Mouse (Mus musculus) embryonic facial prominence, embryonic 11.5 days (tissue): ENCODE measurements at regions not wholly inside any gene's neighbourhood (a gene's known extent, or its start where the extent isn't known, plus 50 kb on each side); places are given as distances from the start of the nearest gene placed in this dataset.

Experiments
- ATAC-seq: fragments of 200-750 bp; cut with Nextera tagmentation; replicated peaks from 2 replicates; pipeline ENCODE4 v1.8.0; 2017; ENCODE audit warnings: low read depth; ENCODE audit not compliant: insufficient number of reproducible peaks, low FRiP score, low TSS enrichment
- DNase-seq: peaks from one replicate; pipeline ENCODE4 v3.0.0-alpha.2; 2015; ENCODE audit warnings: low spot score
- H3K27ac ChIP-seq: fragments of 300-500 bp; sonication (generic); replicated peaks from 2 replicates; pipeline ENCODE4 v1.5.1; 2014; ENCODE audit warnings: mild to moderate bottlenecking, low read depth, low read length, control low read depth
- H3K27me3 ChIP-seq: fragments of 300-500 bp; sonication (generic); 2 replicates; pipeline ENCODE4 v1.6.1; 2014; ENCODE audit warnings: mild to moderate bottlenecking, low read length, moderate library complexity, mixed read lengths; ENCODE audit not compliant: control insufficient read depth, insufficient read depth
- H3K36me3 ChIP-seq: fragments of 300-500 bp; sonication (generic); replicated peaks from 2 replicates; pipeline ENCODE4 v1.6.1; 2014; ENCODE audit warnings: low read depth, mild to moderate bottlenecking, low read length, moderate library complexity, mixed read lengths; ENCODE audit not compliant: control insufficient read depth, insufficient read depth
- H3K4me1 ChIP-seq: fragments of 300-500 bp; sonication (generic); 2 replicates; pipeline ENCODE4 v1.6.1; 2014; ENCODE audit warnings: low read length, mixed read lengths; ENCODE audit not compliant: control insufficient read depth, insufficient read depth
- H3K4me2 ChIP-seq: fragments of 300-500 bp; sonication (generic); 2 replicates; pipeline ENCODE4 v1.6.1; 2014; ENCODE audit warnings: low read depth, mild to moderate bottlenecking, control low read depth, low read length, moderate library complexity
- H3K4me3 ChIP-seq: fragments of 300-500 bp; sonication (generic); 2 replicates; pipeline ENCODE4 v1.5.1; 2014; ENCODE audit warnings: low read depth, low read length, control low read depth
- H3K9ac ChIP-seq: fragments of 300-500 bp; sonication (generic); replicated peaks from 2 replicates; pipeline ENCODE4 v1.6.1; 2014; ENCODE audit warnings: mild to moderate bottlenecking, control low read depth, low read length
- H3K9me3 ChIP-seq: fragments of 300-500 bp; sonication (generic); replicated peaks from 2 replicates; pipeline ENCODE4 v1.6.1; 2016; ENCODE audit warnings: mild to moderate bottlenecking, low read length, inconsistent platforms, mixed read lengths; ENCODE audit not compliant: control insufficient read depth
- whole genome bisulfite sequencing: fragments of 180-500 bp; shearing (Covaris S2); extraction: QIAGEN DNeasy Blood & Tissue Kit; methylation state at CpG from one replicate; pipeline ENCODE4 v1.1.7; 2014; 5-methylcytosine and 5-hydroxymethylcytosine counted together

- H3K9me3 ChIP-seq = no peaks in the 10 kb centered on the region
- no peaks in the 10 kb centered on the region for H3K4me1 ChIP-seq
- H3K4me3 ChIP-seq = no peak overlapping the region
- no peaks in the 10 kb centered on the region for H3K27me3 ChIP-seq
- H3K36me3 ChIP-seq = no peaks in the 10 kb centered on the region
- no peak overlapping the region for H3K4me2 ChIP-seq
- WGBS = 85% methylated on average over 3 of the region's 3 CpGs
- no peak overlapping the region for H3K27ac ChIP-seq
- ATAC-seq = no peak
- H3K9ac ChIP-seq = no peak overlapping the region
- no peak for DNase-seq
Observed at GRCm38 (mm10) chr4:109610222-109610621, 56.8 kb downstream of the Cdkn2c start.

DNA sequence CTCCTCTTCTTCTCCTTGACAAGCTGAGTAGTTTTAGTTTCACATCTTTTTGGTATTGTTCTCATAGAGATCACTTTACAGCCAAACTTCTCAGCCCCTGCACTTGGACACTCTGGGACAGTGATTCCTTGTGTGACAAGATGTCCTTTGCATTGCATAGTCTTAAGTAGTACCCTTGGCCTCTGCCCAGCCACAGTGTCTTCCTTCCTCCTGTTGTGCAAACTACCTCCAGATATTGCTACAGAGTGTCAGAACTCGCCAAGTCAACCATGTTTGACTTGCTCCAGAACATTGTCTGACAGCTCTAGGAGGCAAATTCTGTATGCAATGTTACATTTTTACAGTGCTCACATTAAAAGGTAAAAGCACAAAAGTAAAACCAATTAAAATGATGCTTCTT lies 57.2 kb downstream of the Cdkn2c start:
- H3K4me2 ChIP-seq = no peak overlapping the region
- no peak overlapping the region for H3K9ac ChIP-seq
- DNase-seq = no peak
- H3K9me3 ChIP-seq = no peaks in the 10 kb centered on the region
- no peak overlapping the region for H3K4me3 ChIP-seq
- no peak overlapping the region for H3K27ac ChIP-seq
- no peaks in the 10 kb centered on the region for H3K27me3 ChIP-seq
- 86% methylated on average over 1 of the region's 1 CpGs for WGBS
- H3K36me3 ChIP-seq = no peaks in the 10 kb centered on the region
- ATAC-seq = no peak
- H3K4me1 ChIP-seq = no peaks in the 10 kb centered on the region

- Histone ChIP-seq H3K9ac (no peak overlapping the region), H3K4me3 (no peak overlapping the region), H3K4me2 (no peak overlapping the region), H3K9me3 (no peaks in the 10 kb centered on the region), H3K27me3 (no peaks in the 10 kb centered on the region), H3K27ac (no peak overlapping the region), H3K4me1 (no peaks in the 10 kb centered on the region), H3K36me3 (no peaks in the 10 kb centered on the region)
- 43% methylated on average over 7 of the region's 7 CpGs for WGBS
- DNase-seq (peak; percentile 49), ATAC-seq (no peak)
Observed at GRCm38 (mm10) chr4:109589760-109590312, 58.7 kb upstream of the 4930522H14Rik start.

DNA sequence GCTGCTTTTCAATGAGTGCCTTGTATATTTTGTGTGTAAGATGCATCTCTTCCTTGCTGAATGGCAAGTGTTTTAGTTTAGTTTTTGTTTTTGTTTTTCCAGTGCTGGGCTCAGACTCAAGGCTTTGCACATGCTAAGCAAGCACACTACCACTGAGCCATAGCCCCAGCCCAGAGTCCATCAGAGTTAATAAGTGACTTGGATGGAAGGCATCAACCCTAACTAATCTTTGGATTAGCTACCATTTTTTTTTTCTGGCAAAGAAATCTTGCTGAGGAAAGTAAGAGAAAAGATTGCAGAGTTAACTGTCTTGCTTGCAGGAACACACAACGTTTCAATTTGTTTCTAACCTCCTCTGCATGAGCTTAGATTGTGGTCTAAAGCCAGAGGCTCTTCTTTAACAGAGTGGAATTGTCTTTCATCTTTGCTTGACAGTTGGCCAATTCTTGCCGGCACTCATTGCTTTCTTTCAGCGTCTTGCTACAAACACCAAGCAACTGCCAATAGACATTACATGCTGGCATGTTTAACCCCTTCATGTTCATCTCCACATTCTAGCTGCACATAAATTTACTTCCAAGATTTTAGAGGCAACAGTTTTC lies 52.2 kb upstream of the 4930522H14Rik start:
- H3K4me1 ChIP-seq = no peaks in the 10 kb centered on the region
- no peak for ATAC-seq
- H3K9me3 ChIP-seq = no peaks in the 10 kb centered on the region

DNA sequence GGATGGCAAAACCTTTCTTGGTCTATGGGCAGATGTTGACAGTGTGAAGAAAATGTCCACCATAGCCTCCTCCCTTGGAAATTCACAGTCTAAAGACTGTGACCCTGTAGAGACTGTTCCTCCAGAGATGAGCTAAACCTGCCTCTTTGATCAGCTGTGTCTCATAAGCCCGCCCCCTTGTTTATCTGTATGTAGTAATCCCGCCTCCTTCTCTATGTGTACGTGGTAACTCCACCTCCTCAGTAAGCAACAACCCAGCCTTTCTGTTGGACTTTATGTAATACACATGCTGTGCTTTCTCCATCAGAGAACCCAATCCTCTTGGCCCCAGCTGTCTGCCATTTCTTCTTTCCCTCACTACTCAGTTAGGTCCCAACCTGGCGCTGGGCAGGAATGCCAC lies 51.4 kb upstream of the 4930522H14Rik start:
- Histone ChIP-seq H3K9me3 (no peaks in the 10 kb centered on the region), H3K27me3 (no peaks in the 10 kb centered on the region), H3K4me2 (no peak overlapping the region), H3K4me3 (no peak overlapping the region), H3K4me1 (no peaks in the 10 kb centered on the region), H3K36me3 (no peaks in the 10 kb centered on the region), H3K9ac (no peak overlapping the region), H3K27ac (no peak overlapping the region)
- 69% methylated on average over 4 of the region's 4 CpGs for WGBS
- no peak for ATAC-seq
- no peak for DNase-seq

More for the DNA sequence above, 52.2 kb upstream of the 4930522H14Rik start:
- 36% methylated on average over 3 of the region's 3 CpGs for WGBS
- no peaks in the 10 kb centered on the region for H3K36me3 ChIP-seq
- DNase-seq = no peak
- H3K4me3 ChIP-seq = no peak overlapping the region
- no peak overlapping the region for H3K27ac ChIP-seq
- no peak overlapping the region for H3K4me2 ChIP-seq
- H3K27me3 ChIP-seq = no peaks in the 10 kb centered on the region
- H3K9ac ChIP-seq = no peak overlapping the region
